Mouse (Mus musculus): ENCODE measurements around the gene Slc29a1.

Slc29a1 gene

GRCm38 (mm10) chr17:45589844-45590243, 9.6 kb downstream of the Slc29a1 start:
- no peak for DNase-seq (ENCODE audit: low read depth, low spot score)

- DNase-seq (ENCODE audit: low read depth, low spot score), result no peak
Measured at GRCm38 (mm10) chr17:45589236-45589635, 10.2 kb downstream of the Slc29a1 start.

GRCm38 (mm10) chr17:45588370-45588769, 11.0 kb downstream of the Slc29a1 start:
- DNase-seq (ENCODE audit: low read depth, low spot score), result no peak

- peak; percentile 53 for DNase-seq (ENCODE audit: low read depth, low spot score)
Measured at GRCm38 (mm10) chr17:45586449-45586837, 13.0 kb downstream of the Slc29a1 start.

GRCm38 (mm10) chr17:45585725-45586448, 13.5 kb downstream of the Slc29a1 start:
- DNase-seq (ENCODE audit: low read depth, low spot score), result no peak

GRCm38 (mm10) chr17:45584939-45585678, 14.3 kb downstream of the Slc29a1 start:
- peak; percentile 85 for DNase-seq (ENCODE audit: low read depth, low spot score)

- DNase-seq (ENCODE audit: low read depth, low spot score), result peak; percentile 92
Measured at GRCm38 (mm10) chr17:45584096-45584896, 15.1 kb downstream of the Slc29a1 start.

- DNase-seq (ENCODE audit: low read depth, low spot score), result no peak
Measured at GRCm38 (mm10) chr17:45582715-45583355, 16.6 kb downstream of the Slc29a1 start.

- DNase-seq (ENCODE audit: low read depth, low spot score), result no peak
Measured at GRCm38 (mm10) chr17:45582188-45582587, 17.2 kb downstream of the Slc29a1 start.

GRCm38 (mm10) chr17:45581567-45581983, 17.8 kb downstream of the Slc29a1 start:
- peak; percentile 95 for DNase-seq (ENCODE audit: low read depth, low spot score)

GRCm38 (mm10) chr17:45580958-45581477, 18.4 kb downstream of the Slc29a1 start:
- no peak for DNase-seq (ENCODE audit: low read depth, low spot score)

GRCm38 (mm10) chr17:45579554-45579953, 19.9 kb downstream of the Slc29a1 start:
- no peak for DNase-seq (ENCODE audit: low read depth, low spot score)

- peak; percentile 40 for DNase-seq (ENCODE audit: low read depth, low spot score)
Measured at GRCm38 (mm10) chr17:45578843-45579242, 20.6 kb downstream of the Slc29a1 start.

GRCm38 (mm10) chr17:45578242-45578641, 21.2 kb downstream of the Slc29a1 start:
- DNase-seq (ENCODE audit: low read depth, low spot score), result no peak

- no peak for DNase-seq (ENCODE audit: low read depth, low spot score)
Measured at GRCm38 (mm10) chr17:45575123-45575897, 24.1 kb downstream of the Slc29a1 start.

- peak; percentile 75 for DNase-seq (ENCODE audit: low read depth, low spot score)
Measured at GRCm38 (mm10) chr17:45574129-45574761, 25.2 kb downstream of the Slc29a1 start.

GRCm38 (mm10) chr17:45573780-45574123, 25.7 kb downstream of the Slc29a1 start:
- DNase-seq (ENCODE audit: low read depth, low spot score), result peak; percentile 94

GRCm38 (mm10) chr17:45573087-45573779, 26.2 kb downstream of the Slc29a1 start, which contains the start of gene Hsp90ab1:
Gene Hsp90ab1 (minus strand): TSS chr17:45573271.
- DNase-seq (ENCODE audit: low read depth, low spot score), result peak; percentile 95
